Mouse (Mus musculus) G1E (cell line): ENCODE data around the gene Alg1. TPM values are rescaled to one million over a fixed set of nuclear protein-coding genes. Genes with fewer than 3 reads are reported as not detected.

Experiments used
- ATAC-seq: 2 replicates; pipeline ENCODE4 v1.8.0; 2016; ENCODE audit warnings: mild to moderate bottlenecking; ENCODE audit not compliant: insufficient number of reproducible peaks, poor library complexity, low FRiP score, severe bottlenecking; ENCODE audit errors: extremely low read depth
- DNase-seq: peaks from one replicate; pipeline ENCODE4 v3.0.0; 2012; ENCODE audit warnings: low spot score
- H3K27me3 ChIP-seq: 2 replicates; pipeline ENCODE4 v1.6.1; 2012; ENCODE audit warnings: mild to moderate bottlenecking, low read length, inconsistent platforms; ENCODE audit not compliant: insufficient read depth
- H3K36me3 ChIP-seq: replicated peaks from 2 replicates; pipeline ENCODE3; 2012; ENCODE audit warnings: mild to moderate bottlenecking, inconsistent platforms
- H3K4me1 ChIP-seq: 2 replicates; pipeline ENCODE4 v1.6.1; 2012; ENCODE audit warnings: low read depth, low read length, inconsistent platforms, mixed read lengths; ENCODE audit not compliant: insufficient read depth
- H3K4me3 ChIP-seq: 2 replicates; pipeline ENCODE4 v1.5.1; 2012; ENCODE audit warnings: low read depth, mild to moderate bottlenecking, inconsistent platforms, low read length, moderate library complexity, mixed read lengths
- H3K9me3 ChIP-seq: replicated peaks from 2 replicates; pipeline ENCODE4 v1.6.1; 2012; ENCODE audit warnings: inconsistent platforms
- CTCF ChIP-seq: IDR thresholded peaks from 2 replicates; pipeline ENCODE4 v1.5.1; 2012; ENCODE audit warnings: low read depth, low read length, inconsistent platforms, mixed read lengths
- GATA1 ChIP-seq: IDR thresholded peaks from 2 replicates; pipeline ENCODE4 v1.6.1; 2012; ENCODE audit warnings: borderline replicate concordance, low read length, inconsistent platforms, mixed read lengths
- GATA2 ChIP-seq: IDR thresholded peaks from 2 replicates; pipeline ENCODE4 v1.6.1; 2012; ENCODE audit warnings: low read depth, low read length, inconsistent platforms, borderline replicate concordance
- POLR2AphosphoS5 ChIP-seq: IDR thresholded peaks from 2 replicates; pipeline ENCODE4 v1.6.1; 2012; ENCODE audit warnings: low read depth, low read length, inconsistent platforms; ENCODE audit not compliant: insufficient replicate concordance
- TAL1 ChIP-seq: conservative IDR thresholded peaks from 2 replicates; pipeline ENCODE4 v1.6.1; 2012; ENCODE audit warnings: low read depth, low read length, inconsistent platforms, mixed read lengths
- polyA plus RNA-seq: library from polyadenylated mRNA; stranded (reverse); fragments of >175 nt; gene quantifications from 2 replicates; pipeline ENCODE4 v1.2.3, GENCODE M21; 2012
- total RNA-seq, 2 experiments: library from RNA; stranded (forward) in 1 of 2; stranded (reverse) in 1 of 2; fragments of 200-1000 nt in 1 of 2; fragments of >200 nt in 1 of 2; fragmentation: Nextera tagmentation in 1 of 2; gene quantifications; 2 replicates each; pipeline ENCODE4 v1.2.3; 2014 to 2017

Gene Alg1
- total and polyA plus RNA-seq, 3 experiments = 5.3 to 19.6 (median 13.4) TPM

DNA sequence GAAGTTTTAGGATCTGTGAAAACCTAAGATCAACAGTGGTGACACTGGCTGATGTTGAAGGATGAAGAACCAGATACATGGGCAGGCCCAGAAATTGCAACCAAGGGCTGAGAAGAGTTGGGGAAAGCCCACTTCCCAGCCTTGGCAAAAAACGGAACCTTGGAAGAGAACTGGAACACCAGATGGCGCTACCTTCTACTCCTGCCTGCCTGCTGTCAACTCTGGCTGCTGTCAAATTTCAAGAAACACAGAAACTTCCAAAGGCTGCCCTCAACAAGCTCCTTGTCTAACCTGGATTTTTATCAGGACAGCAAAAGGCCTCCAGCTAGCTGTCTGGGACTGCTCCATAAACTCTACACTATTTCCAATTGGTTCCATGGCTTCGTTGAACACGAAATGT lies 30.7 kb upstream of the Alg1 start:
- Histone ChIP-seq H3K36me3 (peaks cover 60% of the 10 kb centered on the region), H3K27me3 (no peaks in the 10 kb centered on the region), H3K9me3 (no peaks in the 10 kb centered on the region), H3K4me1 (peaks cover 21% of the 10 kb centered on the region), H3K4me3 (peak overlapping the region; percentile 97)
- TF ChIP-seq GATA2 (no peak), GATA1 (no peak), TAL1 (no peak), CTCF (no peak), POLR2AphosphoS5 (no peak)
- ATAC-seq (no peak; the same call in 1 of the 2 replicates), DNase-seq (peak; percentile 71)

DNA sequence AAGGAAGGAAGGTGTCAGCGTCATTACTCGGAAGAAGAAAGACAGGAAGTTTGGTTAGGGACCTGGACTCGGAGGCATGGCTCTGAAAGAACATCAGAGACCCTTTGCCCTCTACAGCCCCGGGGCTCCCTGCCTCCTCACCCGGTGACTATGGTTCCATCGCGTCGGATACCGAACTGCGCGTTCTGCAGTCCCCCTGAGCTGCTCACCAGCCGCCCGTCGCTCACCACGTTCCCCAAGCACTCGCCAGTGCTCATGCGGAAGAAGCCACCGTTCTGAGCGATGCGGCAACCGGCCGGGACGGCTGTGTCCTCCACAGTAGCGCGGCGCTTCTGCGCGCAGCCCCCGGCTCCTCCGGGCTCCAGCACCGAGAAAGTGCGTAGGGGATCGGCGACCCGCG lies 30.2 kb upstream of the Alg1 start:
- Histone ChIP-seq H3K9me3 (no peaks in the 10 kb centered on the region), H3K36me3 (peaks cover 55% of the 10 kb centered on the region), H3K4me3 (peak overlapping the region; percentile 97), H3K27me3 (no peaks in the 10 kb centered on the region), H3K4me1 (peaks cover 21% of the 10 kb centered on the region)
- ATAC-seq (no peak), DNase-seq (peak; percentile 48)
- no peak for TF ChIP-seq CTCF
- no peak for TF ChIP-seq GATA2
- TF ChIP-seq POLR2AphosphoS5 = no peak
- TF ChIP-seq GATA1 = no peak
- TF ChIP-seq TAL1 = no peak

DNA sequence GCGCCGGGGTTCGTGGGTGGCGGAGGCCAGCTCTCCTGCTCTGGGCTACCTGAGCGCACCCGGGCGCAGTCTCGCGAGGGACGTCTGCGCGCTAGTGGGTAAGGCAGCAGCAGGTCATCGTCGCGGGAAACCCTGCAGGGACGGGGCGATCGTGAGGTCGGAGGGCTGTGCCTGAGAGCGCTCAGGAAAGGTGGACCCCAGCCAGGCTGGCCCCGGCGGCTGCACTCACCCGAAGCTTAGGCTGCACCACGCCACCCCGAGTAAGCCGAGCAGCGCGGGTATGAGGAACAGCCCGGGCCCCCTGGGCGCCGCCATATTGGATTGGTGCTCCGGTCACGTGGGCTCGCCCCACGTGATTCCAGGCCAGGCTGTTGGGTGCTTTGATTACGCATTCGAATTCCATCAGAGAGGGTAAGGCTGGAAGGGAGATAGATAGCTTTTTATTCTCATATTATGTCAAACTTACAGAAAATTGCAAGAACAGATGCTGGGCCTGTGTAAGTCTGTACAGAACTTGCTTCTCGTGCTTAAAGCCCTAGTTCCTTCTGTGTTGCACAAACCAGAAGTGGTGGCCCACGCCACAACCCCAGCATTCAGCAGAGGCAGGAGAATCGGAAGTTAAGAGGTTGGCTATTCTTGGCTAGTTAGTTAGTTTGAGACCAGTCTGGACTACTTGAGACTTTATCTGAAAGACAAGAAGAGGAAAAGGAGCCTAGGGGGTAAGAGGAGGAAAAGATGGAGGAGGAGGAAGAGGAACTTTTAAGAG lies 29.6 kb upstream of the Alg1 start, which contains the start of gene Nagpa:
Nagpa (minus strand) TSS at position 345 of the 766 bp plus-strand sequence.
- Histone ChIP-seq H3K4me1 (peaks cover 21% of the 10 kb centered on the region), H3K4me3 (peak within 1 kb of the TSS; percentile 97), H3K27me3 (no peaks in the 10 kb centered on the region), H3K36me3 (peaks cover 48% of the 10 kb centered on the region), H3K9me3 (no peaks in the 10 kb centered on the region)
- TF ChIP-seq GATA2 = no peak
- ATAC-seq = peak; percentile 71
- DNase-seq = peak; percentile 91

DNA sequence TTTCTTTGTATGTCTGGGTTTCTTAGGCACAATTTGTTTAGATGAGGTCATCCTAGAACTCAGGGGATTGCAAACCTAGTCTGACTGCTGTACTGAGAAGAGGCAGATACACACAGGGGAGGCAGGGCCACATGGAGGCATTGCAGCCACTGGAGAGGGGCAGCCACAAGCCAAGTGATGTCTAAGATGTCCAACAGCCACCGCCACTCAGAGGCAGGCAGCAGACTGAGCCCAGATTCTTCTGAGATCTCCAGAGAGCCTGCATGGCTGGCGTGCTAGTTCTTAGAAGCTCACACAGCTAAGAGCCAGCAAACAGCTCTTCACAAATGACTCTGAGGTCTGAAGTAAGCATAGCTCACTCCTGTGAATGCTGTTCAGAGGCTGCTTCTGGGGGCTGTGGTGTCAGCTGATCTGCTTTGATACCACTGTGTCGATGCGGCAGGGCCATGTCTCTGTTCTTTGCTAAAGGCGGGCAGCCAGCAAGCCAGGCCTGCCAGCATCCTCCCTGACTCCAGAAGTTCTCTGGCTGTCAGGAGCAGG lies 27.9 kb upstream of the Alg1 start:
- Histone ChIP-seq H3K36me3 (peaks cover 32% of the 10 kb centered on the region), H3K4me1 (peaks cover 26% of the 10 kb centered on the region), H3K4me3 (no peak overlapping the region), H3K27me3 (peaks cover 5% of the 10 kb centered on the region; the same call in 1 of the 2 replicates), H3K9me3 (no peaks in the 10 kb centered on the region)
- DNase-seq = no peak
- no peak for ATAC-seq
- TF ChIP-seq TAL1 = no peak
- TF ChIP-seq CTCF = no peak
- no peak for TF ChIP-seq GATA2
- TF ChIP-seq POLR2AphosphoS5 = no peak
- no peak for TF ChIP-seq GATA1

DNA sequence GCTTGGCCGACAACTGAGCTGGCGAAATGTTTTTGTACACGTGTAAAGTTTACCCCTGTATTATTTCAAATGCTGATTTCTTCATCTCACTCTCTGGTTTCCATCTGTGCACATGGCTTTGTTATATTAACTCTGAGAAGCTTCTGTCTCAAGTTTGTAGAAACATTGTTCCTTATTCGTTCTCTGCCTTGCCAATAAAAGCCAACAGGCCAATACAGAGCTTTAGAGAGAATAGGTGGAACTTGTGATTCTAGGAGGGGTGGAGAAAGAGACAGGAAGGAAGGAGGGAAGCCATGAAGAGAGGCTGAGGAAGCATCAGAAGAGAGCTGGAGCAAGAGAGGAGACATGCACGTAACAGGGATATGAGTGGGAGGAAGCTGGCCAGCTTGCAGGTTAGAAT lies 27.4 kb upstream of the Alg1 start:
- peaks cover 26% of the 10 kb centered on the region for H3K4me1 ChIP-seq
- TF ChIP-seq TAL1 (no peak), GATA1 (no peak), GATA2 (no peak), CTCF (no peak), POLR2AphosphoS5 (no peak)
- DNase-seq (no peak), ATAC-seq (no peak)
- H3K27me3 ChIP-seq = peaks cover 5% of the 10 kb centered on the region; the same call in 1 of the 2 replicates
- no peak overlapping the region for H3K4me3 ChIP-seq
- H3K36me3 ChIP-seq = peaks cover 26% of the 10 kb centered on the region
- H3K9me3 ChIP-seq = no peaks in the 10 kb centered on the region

DNA sequence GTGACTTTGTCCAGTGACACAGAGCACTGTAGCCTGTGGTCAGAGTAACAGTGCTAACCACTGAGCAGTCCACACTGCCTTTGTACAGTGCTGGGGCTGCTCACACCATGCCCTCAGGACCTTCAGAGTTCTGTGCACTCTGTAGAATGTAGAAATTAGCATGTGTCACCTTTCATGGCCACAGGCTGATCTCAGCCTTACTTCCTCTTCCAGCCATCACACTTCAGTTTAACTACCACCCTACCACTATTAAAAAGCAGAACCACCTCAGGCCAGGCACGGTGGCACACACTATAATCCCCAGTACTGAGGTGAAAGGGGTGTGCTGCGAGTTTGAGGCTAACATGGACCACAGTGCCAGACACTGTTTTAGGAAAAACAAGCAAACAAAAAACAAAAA lies 23.1 kb upstream of the Alg1 start:
- DNase-seq = no peak
- Histone ChIP-seq H3K9me3 (no peaks in the 10 kb centered on the region), H3K4me3 (no peak overlapping the region), H3K27me3 (peaks cover 9% of the 10 kb centered on the region), H3K36me3 (peaks cover 4% of the 10 kb centered on the region), H3K4me1 (peaks cover 5% of the 10 kb centered on the region)
- ATAC-seq = 0 out of 2 replicates have a peak, but pooled peaks have one; percentile 52
- TF ChIP-seq POLR2AphosphoS5 (no peak), GATA1 (no peak), CTCF (no peak), TAL1 (no peak), GATA2 (no peak)
